Mouse (Mus musculus) heart, postnatal 25 days (tissue): ENCODE measurements at regions not wholly inside any gene's neighbourhood (a gene's known extent, or its start where the extent isn't known, plus 50 kb on each side); places are given as distances from the start of the nearest gene placed in this dataset.

ENCODE experiments used
- DNase-seq: peaks from one replicate; pipeline ENCODE4 v3.0.0; 2022; ENCODE audit warnings: low spot score
- intact Hi-C: fragments of 180-260 bp; cut with DNase I; formaldehyde crosslinking; loops from one replicate; pipeline ENCODE4 v1.15.1; 2025

GRCm38 (mm10) chr3:41424142-41424939 is 131.2 kb upstream of the Jade1 start:
- intact Hi-C loops, result no loop called here
- DNase-seq, result no peak

GRCm38 (mm10) chr3:41423630-41424029 is 131.9 kb upstream of the Jade1 start:
- no peak for DNase-seq
- intact Hi-C loops, result no loop called here

GRCm38 (mm10) chr3:41422615-41423579 is 132.6 kb upstream of the Jade1 start:
- DNase-seq, result no peak
- intact Hi-C loops, result no loop called here

GRCm38 (mm10) chr3:41413771-41414170 is 141.8 kb upstream of the Jade1 start:
- DNase-seq, result no peak
- intact Hi-C loops, result no loop called here

- intact Hi-C loops, result no loop called here
- no peak for DNase-seq
Observed at GRCm38 (mm10) chr3:41412698-41413097, 142.8 kb upstream of the Jade1 start.

GRCm38 (mm10) chr3:41408821-41409737 is 146.5 kb upstream of the Jade1 start:
- no peak for DNase-seq
- intact Hi-C loops, result loop anchor here (5.0 kb wide), 1 partner anchor 42 kb away; no protein-coding TSS in a partner anchor

- DNase-seq, result peak; percentile 53
- intact Hi-C loops, result loop anchor here (5.0 kb wide), 1 partner anchor 41 kb away; no protein-coding TSS in a partner anchor
Observed at GRCm38 (mm10) chr3:41408423-41408820, 147.1 kb upstream of the Jade1 start.

- no peak for DNase-seq
- intact Hi-C loops, result loop anchor here (5.0 kb wide), 1 partner anchor 41 kb away; no protein-coding TSS in a partner anchor
Observed at GRCm38 (mm10) chr3:41407988-41408387, 147.5 kb upstream of the Jade1 start.

- intact Hi-C loops, result loop anchor here (5.0 kb wide), 1 partner anchor 40 kb away; no protein-coding TSS in a partner anchor
- no peak for DNase-seq
Observed at GRCm38 (mm10) chr3:41407520-41407919, 148.0 kb upstream of the Jade1 start.

GRCm38 (mm10) chr3:41401881-41402280 is 153.7 kb upstream of the Jade1 start:
- DNase-seq, result no peak
- intact Hi-C loops, result no loop called here

GRCm38 (mm10) chr3:41389868-41390267 is 165.7 kb upstream of the Jade1 start:
- DNase-seq, result no peak
- intact Hi-C loops, result no loop called here

- DNase-seq, result no peak
- intact Hi-C loops, result no loop called here
Observed at GRCm38 (mm10) chr3:41387469-41388212, 167.9 kb upstream of the Jade1 start.

- intact Hi-C loops, result no loop called here
- no peak for DNase-seq
Observed at GRCm38 (mm10) chr3:41386299-41386698, 169.2 kb upstream of the Jade1 start.

GRCm38 (mm10) chr3:41384410-41384809 is 171.1 kb upstream of the Jade1 start:
- intact Hi-C loops, result no loop called here
- DNase-seq, result no peak

- no peak for DNase-seq
- intact Hi-C loops, result no loop called here
Observed at GRCm38 (mm10) chr3:41378576-41378975, 177.0 kb upstream of the Jade1 start.

GRCm38 (mm10) chr3:41377826-41378406 is 177.6 kb upstream of the Jade1 start:
- no peak for DNase-seq
- intact Hi-C loops, result no loop called here

- DNase-seq, result no peak
- intact Hi-C loops, result no loop called here
Observed at GRCm38 (mm10) chr3:41376848-41377582, 178.5 kb upstream of the Jade1 start.
